Mouse (Mus musculus) hindlimb bud, embryonic 11.5 days (tissue): ENCODE data around the gene Olfr450.
A peak's percentile ranks its signal among the peaks of the same experiment; 100 is the strongest.

Experiments used
- DNase-seq: peaks from one replicate; pipeline ENCODE4 v3.0.0-alpha.2; 2012; ENCODE audit warnings: low read depth, low spot score; ENCODE audit errors: extremely low spot score

Olfr450 gene

DNA sequence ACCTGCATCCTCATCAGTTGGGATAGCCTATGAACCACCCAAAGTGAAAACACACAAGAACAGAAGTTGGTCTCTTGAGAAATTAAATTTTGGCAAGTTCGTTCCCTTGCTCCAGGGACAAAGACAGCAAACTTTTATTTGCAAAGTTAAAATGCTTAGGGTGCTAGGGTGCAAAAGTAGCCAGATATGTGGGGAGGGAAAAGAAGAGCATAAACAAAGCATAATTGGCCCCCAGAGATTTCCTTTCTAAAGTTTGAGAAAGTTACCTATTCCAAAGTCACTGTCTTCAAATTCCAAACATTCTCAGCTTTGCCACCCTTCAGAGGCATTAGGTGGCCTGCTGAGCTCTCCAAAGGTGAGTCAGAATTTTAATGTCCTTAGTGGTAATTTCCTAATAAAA, at the start of gene Olfr450:
TSS of gene Olfr450 (plus strand) at position 301 of the 400 bp plus-strand sequence.
- DNase-seq: no peak

DNA sequence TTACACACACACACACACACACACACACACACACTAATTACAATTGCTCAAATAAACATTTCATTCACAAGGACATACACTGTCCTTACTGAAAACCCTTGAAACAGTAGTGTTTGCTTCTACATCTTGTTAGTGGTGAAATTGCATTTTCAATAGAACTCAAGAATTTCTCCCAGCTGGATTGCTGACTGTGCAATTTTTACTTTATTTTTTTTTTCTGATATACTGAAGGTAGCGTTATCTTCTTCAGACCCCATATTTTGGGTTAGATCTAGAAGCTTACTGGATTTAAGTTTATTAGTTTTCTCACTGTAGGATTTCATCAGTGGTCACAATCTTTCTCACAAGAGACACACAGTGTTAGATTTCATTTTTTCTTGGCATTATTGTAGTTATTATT, 34.7 kb upstream of the Olfr450 start:
- no peak for DNase-seq

DNA sequence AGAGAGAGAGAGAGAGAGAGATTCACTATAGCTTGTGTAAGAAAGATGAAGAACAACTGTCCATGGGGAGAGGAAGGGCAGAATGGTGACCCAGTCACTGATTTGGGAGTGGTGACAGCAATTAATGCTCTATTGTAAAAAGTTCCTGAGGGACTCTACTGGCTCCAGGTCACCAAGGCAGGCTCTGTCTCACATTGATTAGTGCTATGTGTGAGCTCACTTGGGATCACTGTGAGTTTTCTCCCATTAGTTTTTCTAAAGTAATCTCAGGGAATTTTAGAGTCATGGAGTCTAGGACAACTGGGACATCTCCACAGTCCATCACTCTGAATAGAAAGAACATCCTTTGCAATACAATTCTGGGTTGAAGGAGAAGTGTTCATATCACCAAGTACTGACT, 26.9 kb upstream of the Olfr450 start, which contains the start of gene Olfr452:
TSS of gene Olfr452 (plus strand) at position 301 of the 400 bp plus-strand sequence.
- no peak for DNase-seq

DNA sequence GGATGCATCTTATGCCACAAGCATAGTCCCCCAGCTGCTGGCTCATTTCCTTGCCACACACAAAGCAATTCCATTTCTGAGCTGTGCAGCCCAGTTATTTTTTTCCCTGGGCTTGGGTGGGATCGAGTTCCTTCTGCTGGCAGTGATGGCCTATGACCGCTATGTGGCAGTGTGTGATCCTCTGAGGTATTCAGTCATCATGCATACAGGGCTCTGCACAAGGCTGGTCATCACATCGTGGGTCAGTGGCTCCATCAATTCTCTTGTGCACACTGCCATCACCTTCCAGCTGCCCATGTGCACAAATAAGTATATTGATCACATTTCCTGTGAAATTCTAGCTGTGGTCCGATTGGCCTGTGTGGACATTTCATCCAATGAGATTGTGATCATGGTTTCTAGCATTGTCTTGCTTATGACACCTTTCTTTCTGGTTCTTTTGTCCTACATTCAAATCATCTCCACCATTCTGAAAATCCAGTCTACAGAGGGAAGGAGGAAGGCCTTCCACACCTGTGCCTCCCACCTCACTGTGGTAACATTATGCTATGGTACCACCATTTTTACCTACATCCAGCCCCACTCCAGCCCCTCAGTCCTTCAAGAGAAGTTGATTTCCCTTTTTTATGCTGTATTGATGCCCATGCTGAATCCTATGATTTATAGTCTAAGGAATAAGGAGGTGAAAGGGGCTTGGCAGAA, 21.3 kb upstream of the Olfr450 start:
- no peak for DNase-seq

DNA sequence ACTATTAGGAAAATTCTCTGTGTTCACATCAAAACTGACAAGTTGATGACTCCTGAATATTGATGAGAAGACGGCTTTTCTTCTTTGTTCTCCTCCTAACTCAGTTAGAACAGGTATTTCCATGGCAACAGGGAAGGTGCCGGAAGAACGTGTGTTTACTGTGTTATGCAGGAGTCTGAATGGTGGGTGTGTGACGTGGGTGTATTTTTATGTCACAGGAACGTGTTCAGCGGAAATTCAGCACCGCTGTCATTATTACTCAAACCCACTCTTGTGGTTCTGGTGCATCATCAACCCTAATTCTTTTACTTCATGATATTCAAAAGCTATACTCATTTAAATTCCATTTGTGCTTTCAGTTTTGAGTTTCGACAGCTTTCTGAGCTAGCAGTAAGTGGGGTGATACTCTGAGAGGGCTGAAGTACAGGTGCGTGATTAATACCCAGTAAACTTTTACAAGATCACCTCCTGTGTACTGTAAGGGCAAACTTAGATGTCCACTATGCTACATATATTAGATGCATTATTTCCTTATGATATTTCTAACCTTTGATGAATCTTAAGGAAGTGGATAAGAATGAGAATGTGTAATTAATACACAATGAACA, 20.7 kb upstream of the Olfr450 start:
- no peak for DNase-seq

DNA sequence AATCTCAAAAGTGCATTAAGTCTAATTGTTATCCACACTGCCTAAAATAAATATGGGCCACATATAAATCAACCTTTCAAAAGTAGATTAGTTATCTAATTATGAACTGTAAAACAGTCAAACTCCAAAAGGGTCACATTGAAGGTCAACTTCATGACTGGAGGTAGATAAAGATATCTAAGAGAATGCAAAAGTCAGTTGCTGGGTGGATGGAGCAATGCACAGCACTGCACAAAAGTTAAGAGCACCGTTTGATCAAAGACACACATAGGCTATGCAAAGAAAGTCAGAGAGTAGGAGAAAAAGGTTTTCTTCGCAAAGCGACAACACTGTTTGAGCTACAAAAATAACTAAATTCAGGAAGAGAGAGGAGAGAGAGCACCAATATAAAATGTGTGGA, 16.8 kb upstream of the Olfr450 start:
- DNase-seq: no peak

DNA sequence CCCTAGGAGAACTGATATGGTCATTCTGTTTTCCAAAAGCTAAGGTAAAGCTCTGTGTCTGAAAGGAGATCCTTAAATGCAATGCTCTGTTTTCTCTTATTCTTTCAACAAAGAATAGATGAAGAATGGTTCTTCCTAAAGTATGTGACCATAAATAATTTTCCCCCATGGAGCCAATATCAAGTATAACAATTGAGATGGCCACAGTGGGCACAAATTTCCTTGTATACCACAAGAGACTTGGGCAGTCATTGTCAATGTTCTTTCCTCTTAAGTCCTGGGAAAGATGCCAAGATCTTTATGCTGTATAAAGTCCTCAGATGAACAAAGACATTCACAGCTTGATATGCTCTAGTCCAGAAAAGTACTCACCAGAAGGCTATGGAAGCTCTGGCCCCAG, 22.3 kb downstream of the Olfr450 start, which contains the start of gene Olfr449:
TSS of gene Olfr449 (plus strand) at position 301 of the 400 bp plus-strand sequence.
- DNase-seq: no peak

DNA sequence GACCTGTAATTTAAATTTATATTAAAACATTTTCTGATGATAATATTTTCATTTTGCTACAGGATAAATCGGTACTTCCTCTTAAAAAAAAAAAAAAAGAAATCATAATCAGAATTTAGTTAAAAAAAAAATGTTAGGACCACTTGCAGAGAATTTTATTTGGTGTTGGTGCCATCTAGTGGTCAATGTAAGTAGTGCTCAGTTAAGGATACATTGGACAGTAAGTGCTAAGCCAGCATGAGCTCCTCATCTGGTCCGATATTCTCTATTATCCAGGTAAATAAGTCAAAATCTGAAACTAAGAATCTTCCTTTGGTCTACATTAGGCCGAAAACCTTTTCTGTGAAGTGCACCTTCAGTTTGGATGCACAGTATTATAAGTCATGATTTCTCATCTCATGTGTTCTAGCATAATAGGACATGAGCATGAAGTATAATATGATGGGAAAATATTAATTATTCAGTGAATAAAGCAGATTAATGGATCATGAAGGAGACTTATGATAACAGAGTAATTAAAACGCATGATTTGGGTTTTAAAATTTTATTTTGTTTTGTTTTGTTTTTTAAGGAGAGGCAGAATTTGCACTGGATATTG, 48.6 kb downstream of the Olfr450 start:
- peak; percentile 63 for DNase-seq
